Mouse (Mus musculus): Measurements from ENCODE around the gene Zfp763. TPM values are rescaled to one million over a fixed set of nuclear protein-coding genes. Genes with fewer than 3 reads are reported as not detected.

Gene Zfp763
- polyA plus RNA-seq, 1 experiment from 2014 or later = 26.5 TPM

- no peak overlapping the region for H3K9ac ChIP-seq
- H3K4me3 ChIP-seq = no peak overlapping the region
- no peak for ATAC-seq (ENCODE audit: low FRiP score)
- no peak overlapping the region for H3K4me2 ChIP-seq
- WGBS = 98% methylated on average over 4 of the region's 4 CpGs
- H3K36me3 ChIP-seq = peaks cover 43% of the 10 kb centered on the region
- no peaks in the 10 kb centered on the region for H3K27me3 ChIP-seq
- no peaks in the 10 kb centered on the region for H3K4me1 ChIP-seq (replicated peaks)
- H3K27ac ChIP-seq = no peak overlapping the region
- no peaks in the 10 kb centered on the region for H3K9me3 ChIP-seq
Measured at GRCm38 (mm10) chr17:32981361-32981760, 51.8 kb downstream of the Zfp763 start.

Other genes with a start within 250 kb of the Zfp763 start
- gene Zfp871, start 245.1 kb downstream of the Zfp763 start, polyA plus RNA-seq (2015; fragmentation: Nextera tagmentation; extraction: Ambion mirVana) = 43.7 and 46.1 TPM in 2 replicates
- 63.9 and 71.5 TPM in 2 replicates for gene Zfp811, start 223.5 kb downstream of the Zfp763 start, polyA plus RNA-seq (2015; fragmentation: Nextera tagmentation; extraction: Ambion mirVana)
- 20.1 and 22.2 TPM in 2 replicates for gene Zfp799, start 203.1 kb downstream of the Zfp763 start, polyA plus RNA-seq (2015; fragmentation: Nextera tagmentation; extraction: Ambion mirVana)
- 7.4 and 7.8 TPM in 2 replicates for gene Zfp870, start 141.8 kb downstream of the Zfp763 start, polyA plus RNA-seq (2015; fragmentation: Nextera tagmentation; extraction: Ambion mirVana)
- gene Cyp4f14, start 116.1 kb downstream of the Zfp763 start, polyA plus RNA-seq (2015; fragmentation: Nextera tagmentation; extraction: Ambion mirVana) = not detected in 2 replicates
- 9.5 and 10.9 TPM in 2 replicates for gene Cyp4f13, start 86.0 kb downstream of the Zfp763 start, polyA plus RNA-seq (2015; fragmentation: Nextera tagmentation; extraction: Ambion mirVana)
- gene Zfp472, start 67.6 kb downstream of the Zfp763 start, polyA plus RNA-seq (2015; fragmentation: Nextera tagmentation; extraction: Ambion mirVana) = 8.5 and 8.8 TPM in 2 replicates
- 19.8 and 22.7 TPM in 2 replicates for gene Zfp952, start 40.3 kb downstream of the Zfp763 start, polyA plus RNA-seq (2015; fragmentation: Nextera tagmentation; extraction: Ambion mirVana)
- gene 4921501E09Rik, start 34.7 kb upstream of the Zfp763 start, polyA plus RNA-seq (2015; fragmentation: Nextera tagmentation; extraction: Ambion mirVana) = not detected in 2 replicates
- 21.4 and 23.8 TPM in 2 replicates for gene Zfp563, start 55.9 kb upstream of the Zfp763 start, polyA plus RNA-seq (2015; fragmentation: Nextera tagmentation; extraction: Ambion mirVana)
- gene Morc2b, start 106.3 kb upstream of the Zfp763 start, polyA plus RNA-seq (2015; fragmentation: Nextera tagmentation; extraction: Ambion mirVana) = 0.63 and 0.77 TPM in 2 replicates
- 0.04 and 0.06 TPM in 2 replicates for gene Olfr55, start 135.0 kb upstream of the Zfp763 start, polyA plus RNA-seq (2015; fragmentation: Nextera tagmentation; extraction: Ambion mirVana)
- not detected in 2 replicates for gene Olfr239, start 157.9 kb upstream of the Zfp763 start, polyA plus RNA-seq (2015; fragmentation: Nextera tagmentation; extraction: Ambion mirVana)
- gene Olfr1564, start 188.3 kb upstream of the Zfp763 start, polyA plus RNA-seq (2015; fragmentation: Nextera tagmentation; extraction: Ambion mirVana) = 0.08 and 0.09 TPM in 2 replicates
- 23.0 and 23.3 TPM in 2 replicates for gene Zfp955a, start 221.7 kb upstream of the Zfp763 start, polyA plus RNA-seq (2015; fragmentation: Nextera tagmentation; extraction: Ambion mirVana)
- 0.05 TPM in 1 of 2 replicates, not detected in the other for gene Olfr63, start 231.3 kb upstream of the Zfp763 start, polyA plus RNA-seq (2015; fragmentation: Nextera tagmentation; extraction: Ambion mirVana)

Data from hindbrain, embryonic 13.5 days (tissue).